Comparison of ENCODE assay signal across 10 mouse cellular contexts in the genomic region with DNA sequence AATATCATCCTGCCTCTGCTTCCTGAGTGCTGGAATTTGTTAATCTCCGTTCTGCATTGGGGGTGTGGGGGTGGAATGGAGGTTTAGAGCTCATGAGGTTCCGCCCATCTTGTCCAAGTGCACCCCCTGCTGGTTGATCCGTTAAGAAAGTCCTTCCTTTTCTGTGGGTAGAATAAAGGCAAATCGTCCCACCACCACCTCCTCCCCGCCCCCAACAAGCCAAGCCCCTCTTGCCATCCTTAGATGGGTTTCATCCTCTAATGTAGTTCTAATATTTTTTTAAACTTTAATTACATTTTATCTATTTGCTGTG. TPM values are rescaled to one million over a fixed set of nuclear protein-coding genes. Genes with fewer than 3 reads are reported as not detected.
A peak's percentile ranks its signal among the peaks of the same experiment; 100 is the strongest.
DNase-seq lines count a peak whose midpoint lies in the region; ATAC-seq and TF ChIP-seq lines count a peak whose summit lies in the region.
"Had no signal": no experiment of that assay in that cellular context is flagged by ENCODE, and none has a peak within 500 bp of the region (broad histone marks: within the 10 kb centered on the region; RNA-seq: fewer than 3 reads in every experiment).

No protein-coding gene starts in this region.

- H3K27me3 ChIP-seq in embryonic facial prominence, embryonic 11.5 days (ENCODE audit: control insufficient read depth, insufficient read depth, low read length) = no peaks in the 10 kb centered on the region
- H3K27me3 ChIP-seq: heart, embryonic 13.5 days had no signal

- DNase-seq in layer of hippocampus, adult 2 months (ENCODE audit: low spot score in 2 of 2) = peak in 1 of 2 experiments; percentile 61
- no peak for DNase-seq in layer of hippocampus, adult 9-10 months (ENCODE audit: low spot score)
- peak; percentile 90 for DNase-seq in ES-CJ7 (ENCODE audit: low read depth, low spot score)
- DNase-seq in adrenal gland, postnatal 25 days = peak; percentile 68
- peak; percentile 74 for DNase-seq in embryonic facial prominence, embryonic 11.5 days (ENCODE audit: low spot score)
- DNase-seq in liver = peak; percentile 72
- peak; percentile 80 for DNase-seq in retina, postnatal 1 day
- DNase-seq in ovary, adult 18-20 months (ENCODE audit: low spot score) = no peak

- ATAC-seq in embryonic facial prominence, embryonic 11.5 days (replicated peaks; ENCODE audit: insufficient number of reproducible peaks, low FRiP score, low TSS enrichment, low read depth) = no peak

- no peak overlapping the region for H3K4me3 ChIP-seq in layer of hippocampus, adult 2 months
- H3K4me3 ChIP-seq in embryonic facial prominence, embryonic 11.5 days (ENCODE audit: low read depth, low read length) = no peak overlapping the region
- H3K4me3 ChIP-seq: heart, embryonic 13.5 days; myocyte had no signal

- peak; percentile 71 for TF ChIP-seq CTCF in layer of hippocampus, adult 2 months (conservative IDR thresholded peaks at IDR 0.05)

- no peaks in the 10 kb centered on the region for H3K9me3 ChIP-seq in embryonic facial prominence, embryonic 11.5 days (replicated peaks; ENCODE audit: control insufficient read depth, low read length)
- H3K9me3 ChIP-seq: heart, embryonic 13.5 days had no signal

- H3K4me2 ChIP-seq in embryonic facial prominence, embryonic 11.5 days (ENCODE audit: low read depth, low read length) = no peak overlapping the region
- H3K4me2 ChIP-seq: heart, embryonic 13.5 days had no signal

- H3K36me3 ChIP-seq in embryonic facial prominence, embryonic 11.5 days (replicated peaks; ENCODE audit: control insufficient read depth, insufficient read depth, low read depth, low read length) = no peaks in the 10 kb centered on the region

- no peak overlapping the region for H3K27ac ChIP-seq in layer of hippocampus, adult 2 months
- H3K27ac ChIP-seq in embryonic facial prominence, embryonic 11.5 days (replicated peaks; ENCODE audit: low read depth, low read length) = no peak overlapping the region
- H3K27ac ChIP-seq: heart, embryonic 13.5 days had no signal

- whole genome bisulfite sequencing in embryonic facial prominence, embryonic 11.5 days = 11% methylated on average over 5 of the region's 5 CpGs

- H3K9ac ChIP-seq in embryonic facial prominence, embryonic 11.5 days (replicated peaks; ENCODE audit: low read length) = no peak overlapping the region
- H3K9ac ChIP-seq: heart, embryonic 13.5 days had no signal

- H3K4me1 ChIP-seq in embryonic facial prominence, embryonic 11.5 days (ENCODE audit: control insufficient read depth, insufficient read depth, low read length) = no peaks in the 10 kb centered on the region

RNA-seq across cellular contexts. Expression of a gene that starts 3.8 kb away (rescaled TPM):
- not detected for total RNA-seq in layer of hippocampus, adult 2 months (2021)
- 1.4 and 2.5 TPM in 2 replicates for total RNA-seq in adrenal gland, postnatal 25 days (2021)
- polyA plus RNA-seq in embryonic facial prominence, embryonic 11.5 days (2014; fragmentation: Nextera tagmentation; extraction: Ambion mirVana) = 0.33 and 0.43 TPM in 2 replicates

RNA-seq across cellular contexts. Expression of a gene that starts 14.5 kb away (rescaled TPM):
- total RNA-seq in layer of hippocampus, adult 2 months (2021) = 1 to 10 TPM; 5.5 to 6.1 TPM
- 11.8 and 13.3 TPM in 2 replicates for total RNA-seq in adrenal gland, postnatal 25 days (2021)
- 13.9 and 14.8 TPM in 2 replicates for polyA plus RNA-seq in embryonic facial prominence, embryonic 11.5 days (2014; fragmentation: Nextera tagmentation; extraction: Ambion mirVana)

Comparison
In these comparisons a context has a peak if more than half of its experiments do, and no peak if none do; other contexts are left out.
1. DNase-seq: peak in ES-CJ7 (single experiment), adrenal gland, postnatal 25 days (single experiment), embryonic facial prominence, embryonic 11.5 days (single experiment), liver (single experiment) and retina, postnatal 1 day (single experiment); none in layer of hippocampus, adult 9-10 months (single experiment) and ovary, adult 18-20 months (single experiment).